Mouse (Mus musculus) left cerebral cortex, postnatal 36 days (tissue): ENCODE results near the gene Gpr149. TPM values are rescaled to one million over a fixed set of nuclear protein-coding genes. Genes with fewer than 3 reads are reported as not detected.

Experiments used
- DNase-seq, 2 experiments: peaks; one replicate each; pipeline ENCODE4 v3.0.0; 2021 to 2022; ENCODE audit warnings: low spot score in 2 of 2, mixed read lengths in 1 of 2
- intact Hi-C: fragments of 180-260 bp; cut with DNase I; formaldehyde crosslinking; loops from one replicate; pipeline ENCODE4 v1.15.1; 2025
- total RNA-seq, 2 experiments: library from RNA; stranded (reverse); gene quantifications; 2 replicates each; pipeline ENCODE4 v1.2.3; 2021

The Gpr149 gene
- 1 to 10 TPM in 1 of 2 experiments, under 1 TPM in 1; 0.62 to 3.4 TPM for total RNA-seq

DNA sequence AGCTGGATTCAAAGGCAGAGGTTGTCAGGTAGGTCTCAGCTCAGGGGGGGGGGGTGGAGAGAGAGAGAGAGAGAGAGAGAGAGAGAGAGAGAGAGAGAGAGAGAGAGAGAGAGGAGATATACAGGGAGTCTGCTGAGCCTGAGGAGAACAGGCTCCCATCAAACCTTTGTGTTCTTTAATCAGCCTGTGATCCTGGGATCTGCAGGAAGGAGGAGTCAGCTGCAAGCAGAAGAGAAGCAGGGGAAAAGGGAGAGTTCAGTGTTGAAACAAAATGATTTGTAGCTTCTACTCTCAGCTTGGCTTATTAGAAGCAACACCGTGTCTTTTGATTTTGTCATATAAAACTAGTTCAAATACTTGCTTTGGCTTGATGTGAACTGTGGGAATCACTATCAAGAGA, at the start of gene Gpr149:
Gene Gpr149, minus strand, starts transcription at position 168 of the 400 bp plus-strand sequence.
- DNase-seq, result no peak
- intact Hi-C loops, result no loop called here

DNA sequence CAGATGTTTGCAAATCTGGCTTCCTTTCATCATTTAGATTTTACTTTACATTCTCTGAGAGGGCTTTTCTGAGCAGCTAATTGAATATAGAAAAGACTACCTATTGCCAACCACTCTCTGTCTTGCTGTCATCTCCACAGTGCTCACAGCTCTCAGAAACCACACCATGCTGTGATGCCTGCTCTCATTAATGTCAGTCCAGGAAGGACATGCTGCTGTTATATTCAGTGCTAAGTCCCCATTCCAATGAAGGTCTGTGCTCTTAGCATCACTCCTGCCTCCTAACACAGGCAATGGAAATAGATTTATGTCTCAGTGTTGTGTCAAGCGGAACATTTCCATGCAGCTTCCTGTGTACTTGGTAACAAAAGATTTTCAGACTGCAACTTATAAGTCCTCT, 45.6 kb upstream of the Gpr149 start:
- intact Hi-C loops, result no loop called here
- DNase-seq, result no peak

DNA sequence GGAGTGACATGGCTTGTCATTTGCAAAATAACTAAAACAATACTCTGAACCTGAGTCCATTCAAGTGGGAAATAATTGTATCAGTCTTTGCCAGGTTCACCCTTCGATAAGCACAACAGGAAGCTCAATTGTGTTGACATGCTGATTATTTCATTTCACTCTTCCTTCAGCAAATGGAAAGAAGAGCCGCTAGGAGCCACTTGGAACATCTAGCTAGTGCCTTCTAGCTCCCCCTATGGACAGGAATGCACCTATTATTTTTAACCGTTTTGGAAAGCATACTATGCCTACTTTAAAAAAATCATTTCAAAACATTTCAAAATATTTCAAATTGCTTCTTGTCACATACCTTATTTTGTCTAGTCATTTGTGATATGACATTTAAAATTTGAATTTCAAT, 5.9 kb upstream of the Gpr149 start:
- intact Hi-C loops, result no loop called here
- DNase-seq, result no peak

DNA sequence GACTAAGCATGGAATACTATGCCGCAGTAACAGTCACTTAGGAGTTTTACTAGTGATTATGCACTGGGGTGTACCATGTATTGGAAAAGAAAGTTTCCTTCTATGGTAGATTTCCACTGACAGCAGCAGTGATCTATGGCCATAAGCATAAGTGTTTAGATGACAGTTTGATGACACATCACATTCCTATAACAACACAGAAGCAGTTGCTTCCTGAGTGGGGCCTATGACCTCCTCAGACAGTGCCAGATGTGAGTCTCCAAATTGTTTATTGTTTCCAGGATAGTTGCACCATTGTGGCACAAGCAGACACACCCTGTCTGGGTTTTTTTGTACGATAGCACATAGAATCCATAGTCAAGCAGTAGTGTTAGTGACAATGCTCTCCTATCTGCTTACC, 991 bp upstream of the Gpr149 start:
- intact Hi-C loops, result no loop called here
- DNase-seq, result no peak

DNA sequence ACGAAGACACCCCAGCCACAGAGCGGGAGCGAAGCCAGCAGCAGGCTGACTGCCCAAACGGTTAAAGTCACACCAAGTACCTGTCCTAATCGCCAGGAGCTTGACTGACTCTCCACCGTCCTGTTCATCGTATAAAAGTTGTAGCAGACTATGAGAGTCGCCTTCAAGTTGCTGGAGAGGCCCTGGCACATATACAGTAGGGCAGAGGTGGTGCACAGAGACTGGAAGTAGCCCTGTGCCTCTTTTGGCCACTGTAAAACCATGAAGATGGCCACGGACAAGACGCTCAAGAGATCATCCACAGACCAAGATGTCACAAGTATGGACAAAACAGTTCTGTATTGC, 921 bp downstream of the Gpr149 start:
- intact Hi-C loops, result no loop called here
- no peak for DNase-seq

DNA sequence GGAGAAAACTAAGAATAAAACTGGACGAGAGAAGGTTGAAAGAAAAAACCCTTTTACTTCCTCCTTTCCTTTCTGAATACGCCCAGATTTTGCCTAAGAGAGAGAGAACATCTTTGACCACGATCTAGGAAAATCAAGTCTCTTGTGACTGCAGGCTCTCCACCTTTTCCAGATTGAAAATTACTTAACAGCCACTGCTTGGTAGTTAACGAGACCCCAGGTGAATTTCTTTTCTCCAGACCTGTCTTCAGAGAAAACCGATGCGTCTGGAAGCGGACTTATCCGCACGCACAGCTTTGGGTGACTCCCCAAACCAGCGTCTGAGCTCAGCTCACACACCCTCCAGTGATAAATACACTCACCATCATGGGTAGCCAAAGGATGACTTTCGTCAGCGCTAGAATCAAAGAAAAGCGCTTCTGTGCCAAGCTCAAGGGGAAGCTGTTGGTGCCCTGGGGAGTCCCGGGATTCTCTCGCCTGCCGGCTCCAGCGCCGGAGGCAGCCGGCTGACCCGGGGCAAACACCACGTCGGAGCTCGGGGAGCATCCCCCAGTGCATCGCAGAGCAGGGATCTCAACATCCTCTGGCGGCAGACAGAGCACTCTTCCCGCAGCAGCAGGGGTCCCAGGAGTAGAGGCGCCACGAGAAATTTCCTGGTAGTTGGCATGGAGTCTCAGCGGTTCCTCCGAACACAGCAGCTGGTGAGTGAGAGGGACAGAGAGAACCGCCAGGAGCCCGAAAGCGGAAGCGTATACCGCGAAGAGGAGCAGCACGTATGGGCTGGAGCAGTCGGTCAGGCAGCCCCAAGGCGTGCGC, 1.5 kb downstream of the Gpr149 start:
- intact Hi-C loops, result no loop called here
- peak; percentile 15 to 18 for DNase-seq

DNA sequence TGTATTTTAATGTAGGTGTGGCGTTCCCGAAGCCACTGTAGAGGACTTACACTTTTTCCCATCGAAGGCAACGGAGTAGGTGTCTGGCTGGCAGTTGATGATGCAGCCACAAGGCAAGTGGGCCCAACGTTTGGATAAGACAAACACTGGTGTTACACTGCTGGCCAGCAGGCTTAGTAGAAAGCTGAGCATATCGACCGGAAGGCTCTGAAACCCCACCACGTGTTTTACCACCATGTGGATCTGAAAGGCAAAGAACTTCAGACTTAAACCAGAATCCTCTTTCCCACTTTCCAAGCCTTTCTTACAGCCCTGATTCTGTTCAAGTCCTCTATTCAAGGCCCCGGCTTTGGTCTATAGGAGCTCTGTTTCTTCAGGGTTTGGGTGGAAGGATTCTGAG, 2.5 kb downstream of the Gpr149 start:
- no peak for DNase-seq
- intact Hi-C loops, result no loop called here

DNA sequence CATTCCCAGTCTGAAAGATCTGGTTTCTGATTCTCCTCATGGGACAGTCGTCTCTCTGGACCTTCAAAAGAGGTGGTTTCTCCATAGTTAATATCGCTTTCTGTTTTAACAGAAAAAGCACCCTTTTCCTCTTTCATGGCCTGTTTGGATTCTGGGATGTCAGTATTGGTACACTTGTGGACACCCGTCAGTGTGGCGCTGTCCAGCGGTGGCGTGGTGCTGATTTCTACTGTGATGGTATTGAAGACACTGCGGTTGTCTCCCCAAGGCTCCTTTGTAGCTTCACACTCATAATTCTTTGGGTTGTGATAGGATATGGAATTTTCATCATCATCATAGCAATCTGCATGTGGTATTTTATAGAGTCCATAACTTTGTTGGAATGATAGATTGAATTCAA, 10.1 kb downstream of the Gpr149 start:
- intact Hi-C loops, result no loop called here
- DNase-seq, result no peak

DNA sequence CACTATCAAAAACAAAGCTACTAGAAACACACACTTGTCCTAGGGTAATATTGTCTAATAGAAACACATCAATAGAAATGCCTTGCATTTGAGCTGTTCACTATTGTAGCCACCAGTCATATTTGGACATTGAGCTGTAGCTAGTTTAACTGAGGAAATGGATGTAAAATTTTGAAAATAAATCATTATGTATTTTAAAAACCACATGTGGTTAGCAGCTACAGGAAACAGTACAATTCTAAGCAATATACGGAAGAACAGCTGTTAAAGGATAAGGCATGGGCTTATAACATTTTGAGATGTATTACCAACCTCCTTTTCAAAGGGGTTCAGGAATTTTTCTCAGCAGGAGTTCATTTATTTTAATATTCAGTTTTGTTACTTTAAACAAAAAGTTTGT, 19.9 kb downstream of the Gpr149 start:
- DNase-seq, result no peak
- intact Hi-C loops, result no loop called here

DNA sequence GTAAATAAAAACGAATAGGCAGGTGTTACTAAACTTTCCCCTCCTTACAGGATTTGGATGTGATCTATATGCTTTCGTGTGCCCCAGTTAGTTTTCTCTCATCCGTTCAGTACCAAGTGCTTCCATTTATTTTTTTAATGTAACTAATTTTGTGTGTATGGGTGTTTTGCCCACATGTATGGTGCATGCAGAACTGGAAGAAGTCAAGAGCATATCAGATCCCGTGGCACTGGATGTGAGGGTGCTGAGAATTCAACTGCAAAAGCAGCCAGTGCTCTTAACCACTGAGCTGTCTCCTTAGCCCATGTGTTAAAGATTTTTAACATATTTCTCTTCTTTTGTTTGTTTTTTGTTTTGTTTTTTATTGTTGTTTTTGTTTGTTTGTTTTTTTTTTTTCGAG, 77.3 kb downstream of the Gpr149 start:
- intact Hi-C loops, result loop anchor here (2.0 kb wide), 1 partner anchor 333 kb away; no protein-coding TSS in a partner anchor
- no peak for DNase-seq

DNA sequence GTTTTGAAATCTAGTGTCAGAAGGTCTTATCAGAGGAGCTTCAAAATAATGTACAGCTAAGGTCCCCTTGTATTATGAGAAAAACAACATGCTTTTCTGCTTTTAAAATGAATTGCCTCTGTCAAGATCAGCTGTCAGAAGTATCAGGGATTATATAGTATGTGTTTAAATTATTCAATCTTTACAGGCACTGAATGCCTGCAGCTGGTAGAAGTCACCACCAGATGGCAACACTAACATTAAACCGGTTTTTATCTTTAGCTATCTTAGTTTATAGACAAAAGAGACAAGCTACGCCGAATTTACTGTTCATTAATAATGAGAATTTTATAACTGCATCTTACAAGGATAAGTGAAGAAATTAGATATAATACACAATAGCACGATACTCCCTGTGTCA, 77.8 kb downstream of the Gpr149 start:
- no peak for DNase-seq
- intact Hi-C loops, result loop anchor here (2.0 kb wide), 1 partner anchor 334 kb away; no protein-coding TSS in a partner anchor

DNA sequence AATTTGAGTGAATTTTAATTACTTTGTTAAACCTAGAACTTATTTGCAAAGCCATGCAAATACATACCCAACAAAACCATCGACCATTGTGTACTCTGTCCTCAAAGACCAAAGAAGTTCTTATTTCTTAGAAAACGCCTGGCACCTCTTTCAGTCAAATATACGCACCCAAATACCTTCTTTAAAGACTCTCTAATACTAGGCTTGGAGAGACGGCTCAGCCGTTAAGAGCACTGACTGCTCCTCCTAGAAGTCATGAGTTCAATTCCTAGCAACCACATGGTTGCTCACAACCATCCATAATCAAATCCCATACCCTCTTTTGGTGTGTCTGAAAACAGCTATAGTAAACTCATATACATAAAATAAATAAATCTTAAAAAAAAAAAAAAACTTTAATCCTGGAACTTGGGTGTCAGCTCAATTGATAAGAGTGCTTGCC, 97.7 kb downstream of the Gpr149 start:
- DNase-seq, result no peak
- intact Hi-C loops, result no loop called here

DNA sequence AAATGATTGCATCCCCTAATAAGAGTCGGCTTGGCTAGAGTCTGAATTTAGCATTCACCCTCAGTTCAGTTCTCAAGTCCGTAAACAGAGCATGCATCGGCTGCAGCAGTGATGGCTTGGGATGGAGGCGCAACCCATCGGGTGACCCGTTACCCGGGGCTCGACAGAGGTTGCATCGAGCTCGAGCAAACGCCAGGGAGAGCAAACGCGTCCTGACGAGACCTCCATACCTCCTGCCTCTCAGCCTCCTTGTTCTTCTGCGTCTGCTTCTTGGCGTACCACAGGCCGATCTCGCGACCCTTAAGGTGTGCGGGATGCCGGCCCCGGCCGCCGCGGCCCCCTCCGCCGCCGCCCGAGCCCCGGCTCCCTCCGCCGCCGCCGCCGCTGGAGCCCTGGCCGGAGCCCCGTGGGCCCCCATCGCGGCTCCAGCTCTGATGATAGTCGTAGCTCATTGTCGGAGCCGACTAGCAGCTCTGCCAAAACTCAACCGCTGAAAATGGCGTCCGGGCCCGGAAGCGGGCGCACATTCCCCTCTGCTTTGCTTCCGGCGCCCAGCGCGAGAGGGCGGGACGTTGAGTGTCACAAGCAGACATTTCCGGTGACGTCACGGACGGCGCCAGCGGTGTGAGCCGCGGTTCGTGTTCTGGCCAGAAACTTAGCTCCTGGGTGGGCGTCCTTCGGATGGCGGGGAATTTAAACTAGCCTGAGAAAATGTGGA, 98.3 kb downstream of the Gpr149 start, which contains the start of gene Dhx36:
Gene Dhx36, minus strand, starts transcription at position 517 of the 718 bp plus-strand sequence.
- intact Hi-C loops, result no loop called here
- DNase-seq, result peak; percentile 97

DNA sequence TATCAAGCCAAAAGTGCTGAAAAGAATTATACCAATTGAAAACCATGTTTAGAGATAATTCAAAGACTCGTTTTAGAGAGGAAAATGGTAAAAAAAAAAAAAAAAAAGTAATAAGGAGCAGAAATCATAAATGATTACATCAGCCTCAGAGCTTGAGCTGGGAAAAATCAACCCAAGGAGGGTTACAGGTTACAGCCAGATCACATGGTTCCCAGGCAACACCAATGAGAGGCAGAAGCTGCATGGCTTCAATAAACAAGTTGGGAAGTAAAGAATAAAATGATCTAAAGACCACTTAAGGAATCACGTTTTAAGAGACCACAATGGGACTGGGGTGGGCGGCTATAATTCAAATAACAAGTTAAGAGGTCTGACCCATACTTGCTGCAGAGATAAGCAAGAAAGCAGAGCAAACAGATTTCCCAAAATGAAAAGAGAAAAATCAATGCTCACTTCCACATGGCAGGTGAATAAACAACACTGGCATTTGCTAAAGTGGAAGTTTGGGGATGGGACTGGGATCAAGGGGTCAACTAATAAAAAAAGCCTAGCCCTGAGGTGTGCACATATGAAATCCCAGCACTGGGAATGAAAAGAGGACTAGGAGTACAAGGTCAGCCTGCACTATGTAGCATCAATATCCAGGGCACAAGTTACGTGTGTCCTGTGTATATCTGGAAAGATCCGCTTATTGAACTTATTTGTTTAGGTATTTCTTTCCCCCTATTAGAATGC, 99.6 kb downstream of the Gpr149 start:
- DNase-seq, result no peak
- intact Hi-C loops, result no loop called here

DNA sequence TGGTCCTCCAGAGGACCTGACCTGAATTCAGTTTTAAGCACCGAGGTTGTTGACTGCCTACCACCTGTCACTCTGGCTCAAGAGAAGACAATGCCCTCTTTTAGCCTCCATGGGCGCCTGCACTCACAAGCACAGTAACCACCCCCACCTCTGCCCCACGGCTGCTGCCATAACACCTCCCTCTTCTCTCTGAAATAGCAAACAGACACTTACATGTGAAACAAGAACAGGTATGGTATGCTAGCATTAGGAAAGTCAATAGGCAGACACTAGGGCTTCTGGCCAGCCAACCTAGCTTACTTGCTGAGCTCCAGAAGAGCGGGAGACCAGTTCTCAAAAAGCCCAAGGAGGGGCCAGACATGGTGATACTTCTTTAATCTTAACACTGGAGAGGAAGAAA, 105.6 kb downstream of the Gpr149 start:
- intact Hi-C loops, result no loop called here
- no peak for DNase-seq

DNA sequence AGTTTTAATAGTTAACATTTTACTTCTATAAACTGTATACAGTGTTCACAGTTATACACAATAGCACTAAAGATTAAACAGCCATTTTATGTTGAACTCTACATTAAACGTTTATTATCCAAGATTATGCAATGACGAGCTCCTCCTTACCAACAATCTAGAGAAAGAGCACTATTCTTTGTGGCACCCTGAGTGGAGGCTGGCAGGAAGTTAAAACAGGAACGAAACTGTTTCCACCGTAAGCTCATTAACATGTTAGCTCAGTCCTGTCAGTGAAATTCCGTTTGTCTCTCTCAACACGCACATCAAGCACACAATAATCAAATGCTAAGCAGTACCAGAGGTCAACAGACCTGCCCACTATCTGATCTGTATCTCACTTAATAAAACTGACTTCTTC, 112.4 kb downstream of the Gpr149 start:
- intact Hi-C loops, result no loop called here
- DNase-seq, result no peak

DNA sequence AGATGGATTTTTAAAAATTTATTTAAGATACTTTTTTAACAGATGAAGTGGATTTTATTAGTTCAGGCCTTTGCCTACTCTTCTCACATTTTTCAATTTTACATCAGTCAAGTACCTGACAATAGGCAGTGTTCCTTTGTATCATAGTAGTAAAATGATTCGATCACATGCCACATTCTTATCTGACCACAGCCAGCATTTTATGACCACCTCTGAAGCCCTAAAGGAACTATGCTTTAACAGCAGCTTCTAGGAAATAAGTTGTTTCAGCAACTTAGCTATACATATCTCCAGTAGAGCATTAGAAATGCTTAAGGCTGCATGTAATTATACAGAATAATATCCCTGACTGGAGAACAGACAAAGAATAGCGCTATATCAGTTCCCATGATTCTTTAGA, 120.6 kb downstream of the Gpr149 start:
- intact Hi-C loops, result no loop called here
- DNase-seq, result no peak
